Mouse (Mus musculus): ENCODE measurements around the gene Vmn1r54.
"Not testable (repeated sequence)": the region's sequence is repeated elsewhere in the genome, so short reads cannot be mapped to it uniquely, and the experiment has no call there.

Gene Vmn1r54

DNA sequence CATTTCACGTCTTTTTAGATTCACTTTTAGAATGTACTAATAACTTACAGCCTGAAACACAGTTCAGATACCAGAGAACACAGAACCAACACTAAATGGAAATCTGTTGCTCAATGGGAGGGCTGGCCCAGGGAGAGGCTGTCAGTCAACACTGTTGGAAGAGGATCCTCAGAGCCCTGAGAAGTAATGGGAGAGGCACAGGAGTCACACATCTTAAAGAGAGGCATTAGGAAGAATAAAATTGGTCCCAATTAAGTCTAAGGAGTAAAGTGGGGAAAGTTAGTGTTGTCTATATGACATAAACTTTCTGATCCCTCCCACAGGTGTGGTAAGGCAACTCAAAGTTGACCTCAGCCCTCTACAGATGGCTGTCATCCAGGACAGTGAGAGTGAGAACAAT, at the start of gene Vmn1r54:
Gene Vmn1r54, plus strand, starts transcription at position 301 of the 400 bp plus-strand sequence.
- DNase-seq (ENCODE audit: low spot score) = no peak

DNA sequence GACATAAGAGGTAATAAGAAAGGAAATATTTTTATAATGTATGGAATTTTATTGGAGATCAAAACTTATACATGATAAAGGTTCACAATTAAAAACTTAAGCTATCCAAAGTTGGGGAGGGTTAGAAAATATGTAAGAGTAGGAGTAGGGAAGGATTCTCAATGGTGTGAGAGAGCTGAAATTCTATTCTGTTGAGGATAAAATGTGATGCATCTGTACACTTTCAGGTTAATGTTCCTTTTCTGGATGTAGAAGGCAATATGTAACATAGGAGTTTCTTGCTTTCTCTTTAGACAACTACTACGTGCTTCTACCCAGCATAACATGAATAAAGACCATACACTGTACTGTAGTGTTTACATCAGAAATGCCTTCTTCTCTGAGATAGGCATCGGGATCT, 43.6 kb upstream of the Vmn1r54 start, which contains the start of gene V1ra8:
Gene V1ra8, plus strand, starts transcription at position 301 of the 400 bp plus-strand sequence.
- not testable (repeated sequence) for DNase-seq (ENCODE audit: low spot score)

DNA sequence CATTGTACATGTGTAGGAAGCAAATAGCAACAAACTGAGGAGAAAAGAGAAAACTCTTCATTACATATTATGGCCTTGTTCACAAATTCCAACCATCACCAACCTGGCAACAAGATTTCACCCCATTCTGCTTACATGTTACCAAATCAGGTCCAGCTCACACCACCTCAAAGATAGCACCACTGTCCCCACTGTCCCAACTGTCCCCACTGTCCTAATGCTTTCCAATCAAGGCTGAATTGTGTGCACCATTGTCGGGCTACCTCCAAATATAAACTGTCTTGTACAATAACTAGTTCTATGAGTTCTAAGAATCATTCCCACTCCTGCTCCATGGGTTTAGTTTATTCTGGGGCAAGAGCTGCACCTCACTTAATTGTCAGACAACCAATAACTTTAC, 21.8 kb upstream of the Vmn1r54 start, which contains the start of gene Vmn1r53:
Gene Vmn1r53, minus strand, starts transcription at position 101 of the 400 bp plus-strand sequence.
- no peak for DNase-seq (ENCODE audit: low spot score)

DNA sequence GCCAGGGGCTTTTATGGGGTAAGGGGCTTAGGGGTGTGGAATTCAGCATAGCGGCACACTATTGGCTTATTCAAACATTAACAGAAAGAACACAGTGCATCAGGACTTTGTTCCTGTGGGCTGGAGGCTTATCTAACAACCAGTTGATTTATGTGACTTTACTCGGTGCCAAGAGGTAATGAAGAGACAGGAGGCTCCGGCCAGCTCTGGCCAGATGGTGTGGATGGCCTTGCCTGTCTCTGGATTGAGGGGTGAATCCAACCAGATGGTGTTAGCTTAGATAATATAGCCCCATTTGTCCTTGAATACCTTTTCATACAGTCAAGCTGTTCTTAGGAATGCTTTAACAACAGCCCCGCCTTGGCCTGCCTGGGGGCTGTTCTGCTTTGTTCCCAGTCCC, 14.0 kb upstream of the Vmn1r54 start:
- not testable (repeated sequence) for DNase-seq (ENCODE audit: low spot score)

DNA sequence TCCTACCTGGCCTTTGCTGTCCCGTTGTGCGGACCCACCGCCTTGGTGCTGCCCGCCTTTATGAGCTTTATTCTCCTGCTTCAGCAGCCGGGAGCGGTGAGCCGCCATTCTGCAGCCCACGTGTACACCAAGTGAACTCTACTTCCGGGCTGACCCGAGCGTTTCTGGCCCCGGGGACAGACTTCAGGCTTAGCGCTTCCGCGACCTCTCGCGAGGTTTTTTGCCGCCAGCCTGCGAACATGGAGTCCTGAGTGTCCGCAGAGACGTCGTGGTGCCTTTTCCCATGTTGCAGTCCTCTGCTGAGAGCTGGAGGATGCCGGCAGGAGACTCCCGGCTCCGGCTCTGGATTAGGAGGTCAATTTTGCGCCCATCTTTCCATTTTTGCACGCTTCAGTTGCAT, 13.4 kb upstream of the Vmn1r54 start:
- no peak for DNase-seq (ENCODE audit: low spot score)

DNA sequence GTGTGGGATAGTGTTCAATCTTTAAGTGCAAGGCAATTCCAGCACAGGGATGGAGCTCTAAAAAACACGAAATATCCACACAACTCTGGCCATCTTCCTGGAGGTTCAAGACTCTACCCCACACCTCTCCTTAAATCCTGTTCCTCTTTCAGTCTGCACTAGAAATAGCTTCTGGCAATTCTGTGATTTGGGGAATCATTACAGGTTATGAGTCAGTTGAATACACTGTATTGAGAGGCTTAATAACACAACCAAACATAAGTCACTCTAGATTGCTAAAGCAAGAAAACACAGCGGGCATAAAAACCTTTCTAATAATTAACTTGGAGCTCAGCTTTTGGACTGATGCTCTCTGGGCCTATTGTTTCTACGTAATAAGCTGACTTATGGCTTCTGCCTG, 2.1 kb upstream of the Vmn1r54 start:
- no peak for DNase-seq (ENCODE audit: low spot score)

DNA sequence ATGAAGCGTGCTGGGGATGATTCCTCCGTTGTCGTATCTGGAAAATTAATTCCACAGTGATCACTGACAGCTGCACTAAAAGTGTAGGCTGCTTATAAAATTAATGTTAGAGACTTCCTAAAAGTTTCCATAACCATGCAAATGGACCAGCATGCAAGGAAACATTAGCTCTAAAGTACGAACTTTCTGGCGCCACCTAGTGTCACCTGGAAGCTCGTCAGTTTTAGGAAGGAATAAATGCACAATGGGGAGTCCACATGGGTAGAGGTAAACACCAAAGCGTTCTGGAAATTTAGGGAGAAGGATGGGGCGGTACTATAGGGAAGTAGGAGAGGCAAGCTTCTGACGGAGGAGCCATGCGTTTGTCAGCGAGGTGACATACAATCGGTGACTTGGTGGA, 42.2 kb downstream of the Vmn1r54 start:
- no peak for DNase-seq (ENCODE audit: low spot score)

DNA sequence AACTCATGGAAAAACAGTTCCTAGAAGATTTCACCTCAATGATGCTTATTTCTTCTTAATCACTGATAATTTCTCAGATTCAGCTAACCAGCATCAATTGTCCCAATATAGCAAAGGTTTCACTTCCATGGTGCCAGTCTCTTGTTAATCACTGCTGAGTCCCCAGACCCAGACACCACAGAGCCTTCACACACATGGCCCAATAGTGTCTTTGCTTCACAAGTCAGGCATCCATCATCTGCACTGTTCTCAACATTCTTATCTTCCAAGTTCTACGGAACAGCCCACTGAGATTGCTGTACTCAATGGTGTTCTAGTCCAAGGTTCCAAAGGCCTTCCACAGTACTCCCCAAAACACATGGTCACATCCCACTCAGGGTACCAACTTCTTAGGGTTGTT, 54.8 kb downstream of the Vmn1r54 start, which contains the start of gene BC048671:
Gene BC048671, plus strand, starts transcription at position 301 of the 400 bp plus-strand sequence.
- no peak for DNase-seq (ENCODE audit: low spot score)

DNA sequence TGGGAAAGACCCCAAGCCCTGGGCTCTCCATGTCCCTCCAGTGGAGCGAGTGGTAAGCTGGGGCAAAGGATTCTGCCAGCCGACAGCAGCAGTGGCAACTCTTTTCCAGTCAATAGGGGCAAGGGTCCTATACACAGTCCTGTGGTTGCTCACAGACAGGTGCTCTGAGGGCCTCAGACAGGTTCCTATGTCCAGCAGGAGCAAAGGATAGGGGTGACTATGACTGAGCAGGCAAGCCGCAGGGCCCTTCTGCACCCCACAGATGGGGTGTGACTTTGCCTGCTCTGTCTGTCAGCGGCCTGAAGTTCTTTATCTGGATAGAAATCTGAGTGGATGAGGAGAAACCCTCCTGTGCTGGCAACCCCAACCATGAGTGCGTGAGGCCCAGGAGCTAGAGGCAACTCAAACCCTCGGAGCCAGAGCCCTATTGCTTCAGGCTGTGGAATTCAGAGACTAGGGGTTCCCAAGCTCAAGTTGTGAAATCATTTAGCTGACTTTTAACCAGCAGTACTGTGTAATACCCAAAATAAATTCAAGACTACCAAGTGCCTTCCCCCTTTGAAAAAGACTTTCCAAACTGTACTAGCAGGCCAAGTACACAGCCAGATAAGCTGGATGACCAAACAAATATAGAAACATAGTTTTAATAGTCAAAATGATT, 60.3 kb downstream of the Vmn1r54 start:
- DNase-seq (ENCODE audit: low spot score) = no peak

DNA sequence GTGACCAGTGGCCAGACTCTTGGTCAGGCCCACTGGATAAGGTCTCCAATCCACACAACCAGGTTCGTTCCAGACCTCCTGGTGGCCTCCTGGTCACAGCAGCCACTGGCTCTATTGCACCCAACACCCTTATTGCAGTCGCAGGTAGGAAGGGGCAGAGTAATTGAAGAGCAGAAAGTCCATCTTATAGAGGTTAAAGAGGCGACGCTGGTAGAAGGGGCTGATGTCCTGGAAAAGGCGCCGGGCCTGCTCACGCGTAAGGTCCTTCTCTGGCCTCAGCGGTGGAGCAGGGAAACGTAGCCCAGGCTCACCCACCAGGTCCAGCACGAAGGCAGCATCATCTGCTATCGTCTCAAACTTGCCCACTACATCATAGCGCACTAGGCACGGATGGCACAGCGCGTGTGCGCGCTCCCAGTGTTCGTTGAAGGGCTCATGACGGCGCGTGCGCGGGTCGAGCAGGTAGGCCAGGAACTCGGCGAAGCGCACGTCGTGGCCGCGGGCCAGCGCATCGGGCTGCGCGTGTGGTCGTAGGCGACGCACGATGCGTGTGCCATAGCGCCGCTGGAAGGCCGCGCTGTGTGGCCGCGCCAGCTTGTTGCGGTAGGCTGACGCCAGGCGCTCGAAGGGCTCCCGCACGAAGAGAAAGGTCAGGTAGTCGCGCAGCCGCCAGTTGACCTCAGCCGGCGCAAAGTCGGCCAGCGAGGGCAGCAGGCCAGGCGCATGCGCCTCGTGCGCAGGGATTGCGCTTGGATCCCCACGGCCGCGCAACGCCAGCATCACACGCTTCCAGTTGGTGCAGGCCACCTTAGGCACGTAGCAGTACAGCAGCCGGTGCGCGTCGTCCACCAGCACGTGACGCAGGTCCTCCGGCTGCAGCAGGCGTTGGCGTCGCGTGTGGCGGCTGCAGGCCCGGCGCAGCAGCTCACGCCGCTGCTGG, 63.0 kb downstream of the Vmn1r54 start:
- DNase-seq (ENCODE audit: low spot score) = no peak

DNA sequence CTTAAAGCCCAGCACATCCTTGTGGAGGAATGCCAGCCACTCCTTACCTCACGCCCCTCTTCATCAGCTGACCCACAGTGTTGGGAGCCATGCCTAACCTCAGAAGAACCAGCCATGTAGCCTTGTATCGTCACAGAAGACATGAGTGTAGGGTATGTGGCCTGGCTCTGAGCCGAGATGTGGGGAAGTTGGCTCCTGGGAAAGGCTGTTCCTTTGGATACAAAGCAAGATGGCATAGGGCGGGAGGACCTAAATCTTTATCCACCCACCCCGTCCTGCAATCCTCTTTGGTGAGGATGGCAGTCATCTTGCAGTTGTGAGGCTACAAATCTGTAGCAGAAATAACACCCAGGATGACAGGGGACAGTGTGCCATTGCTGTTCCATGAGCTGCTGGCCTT, 69.9 kb downstream of the Vmn1r54 start:
- no peak for DNase-seq (ENCODE audit: low spot score)

DNA sequence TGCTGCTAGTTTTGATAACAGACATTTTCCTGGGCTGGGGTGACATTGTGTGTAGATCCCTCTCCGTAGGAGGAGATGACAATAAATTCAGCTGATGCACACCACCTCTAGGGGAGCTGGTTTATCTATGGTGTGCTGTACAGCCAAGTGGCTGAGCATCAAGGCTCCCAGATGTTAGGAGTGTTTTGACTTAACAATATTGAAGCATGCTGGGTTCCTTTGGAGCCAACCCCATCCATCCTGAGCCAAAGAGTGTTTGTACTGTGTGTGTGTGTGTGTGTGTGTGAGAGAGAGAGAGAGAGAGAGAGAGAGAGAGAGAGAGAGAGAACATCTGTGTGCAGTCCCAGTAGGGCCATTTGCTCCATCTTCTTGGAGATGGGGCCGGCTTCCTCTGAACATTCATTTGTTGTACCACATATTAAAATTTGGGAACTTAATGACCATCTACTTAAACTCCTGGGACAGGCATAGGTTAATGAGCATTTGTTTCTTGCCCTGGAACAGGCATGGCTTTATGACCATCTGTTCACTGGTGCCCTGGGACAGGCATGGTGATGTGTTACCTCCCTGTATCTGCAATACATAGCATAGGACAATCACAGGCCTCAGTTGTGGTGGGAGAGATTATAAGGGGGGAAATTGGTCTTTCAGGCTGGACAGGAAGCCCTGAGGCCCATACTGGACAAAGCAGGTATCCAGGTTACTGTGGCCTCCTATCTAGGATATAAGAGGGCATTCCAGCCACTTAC, 71.6 kb downstream of the Vmn1r54 start:
- no peak for DNase-seq (ENCODE audit: low spot score)

DNA sequence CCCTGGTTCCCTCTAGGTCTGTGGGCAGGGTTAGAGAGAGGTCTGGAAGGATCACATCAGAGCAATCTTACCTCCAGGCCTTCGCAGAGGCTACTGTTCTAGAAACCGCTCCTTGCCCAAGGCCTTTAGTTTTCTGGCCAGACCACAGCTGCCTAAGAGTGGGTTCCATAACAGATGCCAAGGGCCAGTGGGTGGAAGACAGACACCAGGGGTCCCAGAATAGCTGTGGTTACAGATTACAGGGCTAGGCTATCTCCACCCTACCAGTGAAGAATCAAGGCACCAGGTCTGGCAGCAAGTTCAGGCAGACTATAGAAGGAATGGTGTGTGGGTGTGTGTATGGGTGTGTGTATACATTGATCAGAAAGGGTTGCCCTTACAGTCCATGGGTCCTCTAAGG, 72.9 kb downstream of the Vmn1r54 start:
- DNase-seq (ENCODE audit: low spot score) = no peak

DNA sequence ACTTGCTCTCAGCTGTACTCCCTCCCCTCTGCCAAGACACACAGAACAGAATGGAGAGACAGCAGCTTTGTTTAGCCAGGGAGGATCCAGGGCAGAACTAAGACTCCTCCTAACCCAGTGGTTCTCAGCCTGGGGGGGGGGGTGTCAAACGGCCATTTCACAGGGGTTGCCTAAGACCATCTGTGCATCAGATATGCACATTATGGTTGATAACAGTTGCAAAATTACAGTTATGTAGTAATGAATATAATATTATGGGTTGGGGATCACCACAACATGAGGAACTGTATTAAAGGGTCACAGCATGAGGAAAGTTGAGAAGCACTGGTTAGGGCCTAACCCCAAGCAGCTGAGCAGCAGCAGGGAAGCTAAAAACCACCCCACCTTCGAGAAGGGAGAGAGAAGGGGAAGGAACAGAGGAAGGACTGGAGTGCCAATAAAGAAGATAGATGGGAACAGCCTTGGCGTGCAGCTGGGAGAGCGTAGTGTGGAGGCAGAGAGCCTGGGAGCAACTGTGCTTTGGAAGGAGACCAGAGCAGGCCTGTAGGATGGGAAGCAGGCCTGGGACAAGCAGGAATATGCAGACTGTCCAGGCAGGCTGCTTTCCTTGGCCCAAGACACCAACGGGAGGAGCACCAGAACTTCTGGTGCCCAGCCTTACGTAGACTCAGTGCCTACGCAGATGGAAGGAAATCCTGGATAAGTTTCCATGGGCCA, 73.5 kb downstream of the Vmn1r54 start:
- no peak for DNase-seq (ENCODE audit: low spot score)

DNA sequence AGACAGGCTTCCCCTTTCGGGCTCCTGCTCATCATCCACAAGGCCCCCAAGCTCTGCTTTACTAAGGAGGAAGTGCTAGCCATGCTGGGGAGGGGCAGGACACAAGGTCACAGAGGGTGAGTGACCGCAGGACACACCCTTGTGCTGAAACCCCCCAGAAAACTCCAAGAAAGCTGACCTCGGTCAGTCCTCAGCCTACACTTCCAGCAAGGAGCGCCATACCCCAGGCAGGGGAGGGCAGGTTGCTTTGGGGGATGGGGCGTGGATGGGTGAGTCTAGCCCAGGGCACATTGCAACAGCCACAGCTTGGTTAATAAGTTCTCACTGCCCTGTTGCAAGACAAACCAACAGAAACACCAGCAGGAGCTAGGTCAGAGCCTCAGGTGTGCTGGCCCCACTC, 74.3 kb downstream of the Vmn1r54 start:
- no peak for DNase-seq (ENCODE audit: low spot score)

Measured in urinary bladder, postnatal 25 days (tissue).